Mouse (Mus musculus) liver, embryonic 14.5 days (tissue): ENCODE results near the gene Rpl13. TPM values are rescaled to one million over a fixed set of nuclear protein-coding genes. Genes with fewer than 3 reads are reported as not detected.

Source experiments
- ATAC-seq: fragments of 200-750 bp; cut with Nextera tagmentation; 2 replicates; pipeline ENCODE4 v1.8.0; 2017; ENCODE audit warnings: moderate number of reproducible peaks, mild to moderate bottlenecking, moderate library complexity; ENCODE audit not compliant: insufficient read depth
- DNase-seq, 3 experiments: peaks; one replicate each; pipeline ENCODE4 v3.0.0-alpha.2; 2012 to 2013; ENCODE audit warnings: low read depth in 3 of 3, low spot score in 3 of 3
- H3K27ac ChIP-seq: fragments of 300-500 bp; sonication (generic); 2 replicates; pipeline ENCODE4 v1.5.1; 2014; ENCODE audit warnings: moderate library complexity, mild to moderate bottlenecking, control low read depth, inconsistent platforms
- H3K27me3 ChIP-seq: fragments of 300-500 bp; sonication (generic); 2 replicates; pipeline ENCODE4 v1.6.1; 2014; ENCODE audit warnings: mild to moderate bottlenecking, low read length, moderate library complexity; ENCODE audit not compliant: control insufficient read depth, insufficient read depth
- H3K36me3 ChIP-seq: fragments of 300-500 bp; sonication (generic); replicated peaks from 2 replicates; pipeline ENCODE4 v1.6.1; 2014; ENCODE audit warnings: low read depth; ENCODE audit not compliant: control insufficient read depth, insufficient read depth
- H3K4me1 ChIP-seq, 2 experiments: fragments of 200-500 bp in 1 of 2; fragments of 300-500 bp in 1 of 2; sonication (generic) in 1 of 2; replicated peaks; 2 replicates each; pipeline ENCODE4 v1.6.1; 2012 to 2014; ENCODE audit warnings: antibody characterized with exemption in 1 of 2, inconsistent platforms in 1 of 2, low read length in 1 of 2; ENCODE audit not compliant: control insufficient read depth in 2 of 2, insufficient read depth in 2 of 2
- H3K4me2 ChIP-seq: fragments of 300-500 bp; sonication (generic); 2 replicates; pipeline ENCODE4 v1.6.1; 2014; ENCODE audit warnings: low read depth, mild to moderate bottlenecking, control low read depth, moderate library complexity
- H3K4me3 ChIP-seq, 2 experiments: fragments of 200-500 bp in 1 of 2; fragments of 300-500 bp in 1 of 2; sonication (generic) in 1 of 2; 2 replicates each; pipeline ENCODE4 v1.5.1; 2012 to 2014; ENCODE audit warnings: low read depth in 2 of 2, low read length in 2 of 2, mild to moderate bottlenecking in 2 of 2, control low read depth in 1 of 2, inconsistent platforms in 1 of 2, moderate library complexity in 1 of 2; ENCODE audit not compliant: insufficient read depth in 1 of 2
- H3K9ac ChIP-seq: fragments of 300-500 bp; sonication (generic); replicated peaks from 2 replicates; pipeline ENCODE4 v1.6.1; 2014; ENCODE audit warnings: mild to moderate bottlenecking, control low read depth, moderate library complexity
- H3K9me3 ChIP-seq: fragments of 300-500 bp; sonication (generic); 2 replicates; pipeline ENCODE4 v1.6.1; 2016; ENCODE audit warnings: low read length, mixed read lengths; ENCODE audit not compliant: control insufficient read depth
- CTCF ChIP-seq: IDR thresholded peaks from 2 replicates; pipeline ENCODE4 v1.5.1; 2016; ENCODE audit warnings: antibody characterized with exemption, low read depth, control low read depth
- EP300 ChIP-seq: IDR thresholded peaks from 2 replicates; pipeline ENCODE4 v1.6.1; 2016; ENCODE audit warnings: antibody characterized with exemption, low read depth
- WGBS: fragments of 180-500 bp; shearing (Covaris S2); extraction: QIAGEN DNeasy Blood & Tissue Kit; methylation state at CpG from one replicate; pipeline ENCODE4 v1.1.7; 2014; ENCODE audit not compliant: insufficient replicate concordance; 5-methylcytosine and 5-hydroxymethylcytosine counted together
- polyA plus RNA-seq, 2 experiments: library from polyadenylated mRNA; depleted of rRNA in 1 of 2; stranded (reverse) in 1 of 2; unstranded in 1 of 2; fragments of >200 nt; fragmentation: Nextera tagmentation in 1 of 2; extraction: Ambion mirVana in 1 of 2; gene quantifications; 2 replicates each; pipeline versions ENCODE4 v1.2.1 to v1.2.3; 2012 to 2014

Rpl13 gene
- polyA plus RNA-seq (2012; rRNA removed) (1,340 and 1,385 TPM in 2 replicates), polyA plus RNA-seq (2014; fragmentation: Nextera tagmentation; extraction: Ambion mirVana) (1,145 and 1,179 TPM in 2 replicates)

DNA sequence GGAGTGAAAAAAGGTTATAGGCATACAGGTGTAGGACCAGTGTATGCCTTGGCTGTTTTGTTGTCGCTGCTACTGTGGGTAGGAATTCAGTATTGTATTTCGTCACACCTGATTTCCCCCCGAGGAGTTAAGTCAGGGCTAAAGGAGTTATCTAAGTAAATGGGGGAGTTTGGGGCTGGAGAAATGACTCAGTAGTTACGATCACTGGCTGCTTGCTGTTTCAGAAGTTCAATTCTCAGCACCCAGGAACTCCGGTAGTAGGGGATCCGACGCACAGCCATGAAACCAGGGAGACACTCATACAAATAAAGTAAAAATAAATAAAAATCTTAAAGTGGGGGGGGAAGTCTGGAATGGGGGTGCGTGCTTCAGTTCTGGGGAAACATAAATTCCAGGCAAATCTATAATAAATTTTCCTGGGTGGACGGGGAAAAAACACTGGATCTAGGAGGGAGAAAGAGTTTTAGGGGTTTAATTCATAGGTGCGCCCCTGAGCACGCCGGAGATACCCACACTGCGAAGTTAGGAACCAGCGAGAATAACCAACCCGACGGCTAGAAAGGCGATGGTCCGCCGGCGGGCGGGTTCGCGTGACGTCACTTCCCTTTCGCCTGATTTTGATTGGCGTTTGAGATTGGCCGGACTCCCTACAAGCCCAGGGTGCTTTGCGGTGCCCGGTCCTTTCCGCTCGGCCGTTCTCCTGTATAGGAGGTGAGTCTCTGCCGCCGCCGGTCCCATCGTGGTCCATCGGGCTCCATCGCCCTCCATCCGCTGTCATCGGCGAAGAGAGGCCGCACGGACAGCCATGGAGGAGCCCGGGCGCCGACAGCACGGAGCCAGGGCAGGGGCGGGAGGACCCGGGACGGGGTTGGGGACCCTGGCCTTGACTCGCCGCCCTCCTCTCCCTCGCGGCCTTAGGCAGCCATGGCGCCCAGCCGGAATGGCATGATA is at the start of gene Rpl13:
TSS of gene Rpl13 (plus strand) at position 616 of the 951 bp plus-strand sequence.
- peak within 1 kb of the TSS; percentile 94 for H3K9ac ChIP-seq
- H3K36me3 ChIP-seq: peaks cover 25% of the 10 kb centered on the region
- no peak for TF ChIP-seq CTCF
- TF ChIP-seq EP300: peak; percentile 6; the same call in 1 of the 2 replicates
- H3K27ac ChIP-seq: peak within 1 kb of the TSS; percentile 75
- peak; percentile 89 to 92 (median 92) for DNase-seq
- peak; percentile 93 for ATAC-seq
- peaks cover 4 to 6% of the 10 kb centered on the region in 2 experiments for H3K4me1 ChIP-seq
- peak within 1 kb of the TSS; percentile 97 for H3K4me2 ChIP-seq
- no peaks in the 10 kb centered on the region for H3K9me3 ChIP-seq
- under 1% methylated on average over 56 of the region's 56 CpGs for WGBS
- no peaks in the 10 kb centered on the region for H3K27me3 ChIP-seq
- H3K4me3 ChIP-seq: peak within 1 kb of the TSS; percentile 79 to 85

DNA sequence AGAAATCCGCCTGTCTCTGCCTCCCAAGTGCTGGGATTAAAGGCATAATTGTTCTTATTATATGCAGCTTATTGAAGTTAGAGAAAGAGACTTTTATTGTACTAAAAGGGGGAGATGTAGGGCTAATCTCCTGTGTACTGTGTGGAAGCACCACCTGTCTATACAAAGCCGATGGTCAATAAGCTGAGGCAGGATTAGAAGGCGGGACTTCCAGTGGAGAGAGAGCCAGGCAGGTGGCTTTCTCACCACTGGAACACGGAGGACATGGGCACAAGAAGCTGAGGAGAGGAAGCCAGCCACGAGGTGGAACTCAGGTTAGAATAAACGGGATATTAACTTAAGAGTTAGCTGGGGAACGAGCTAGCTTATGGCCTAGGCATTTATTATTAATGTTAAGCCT is 39.4 kb upstream of the Rpl13 start, which contains the start of gene Spg7:
TSS of gene Spg7 (plus strand) at position 222 of the 400 bp plus-strand sequence.
- H3K27ac ChIP-seq: no peak within 1 kb of the TSS
- TF ChIP-seq CTCF (no peak), EP300 (no peak)
- 68% methylated on average over 7 of the region's 7 CpGs for WGBS
- no peak within 1 kb of the TSS for H3K9ac ChIP-seq
- DNase-seq (no peak), ATAC-seq (no peak)
- H3K4me3 ChIP-seq: no peak within 1 kb of the TSS
- no peaks in the 10 kb centered on the region for H3K9me3 ChIP-seq
- peaks cover 12 to 19% of the 10 kb centered on the region in 2 experiments for H3K4me1 ChIP-seq
- H3K27me3 ChIP-seq: no peaks in the 10 kb centered on the region
- peaks cover 6% of the 10 kb centered on the region for H3K36me3 ChIP-seq
- no peak within 1 kb of the TSS; the same call in 1 of the 2 replicates for H3K4me2 ChIP-seq

DNA sequence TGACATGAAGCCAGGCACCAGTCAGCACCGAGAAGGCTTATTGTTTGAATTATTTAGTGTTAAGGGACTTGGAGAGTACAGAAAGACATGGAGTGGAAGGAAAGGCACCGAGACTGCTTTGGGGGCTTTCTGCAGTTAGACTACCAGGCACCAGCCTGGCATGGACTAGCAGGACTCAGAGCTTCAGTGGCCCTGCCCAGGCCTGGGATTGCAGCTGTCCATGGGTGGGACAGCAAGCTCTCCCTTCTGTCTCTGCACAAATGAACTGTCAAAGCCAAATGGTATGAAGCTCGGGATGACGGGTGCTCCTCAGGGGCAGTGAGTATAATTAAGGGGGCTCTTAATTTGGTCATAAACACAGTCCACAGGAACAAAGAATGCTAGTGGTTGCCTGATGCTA is 38.1 kb upstream of the Rpl13 start:
- Histone ChIP-seq H3K27me3 (no peaks in the 10 kb centered on the region), H3K36me3 (peaks cover 6% of the 10 kb centered on the region), H3K9me3 (no peaks in the 10 kb centered on the region), H3K4me1 (peaks cover 12 to 19% of the 10 kb centered on the region in 2 experiments), H3K9ac (peak overlapping the region; percentile 97), H3K4me3 (peak overlapping the region; percentile 76 to 96), H3K27ac (peak overlapping the region; percentile 92), H3K4me2 (peak overlapping the region; percentile 85)
- no peak for TF ChIP-seq EP300
- TF ChIP-seq CTCF: no peak
- WGBS: 82% methylated on average over 4 of the region's 4 CpGs
- no peak for ATAC-seq
- DNase-seq: no peak

DNA sequence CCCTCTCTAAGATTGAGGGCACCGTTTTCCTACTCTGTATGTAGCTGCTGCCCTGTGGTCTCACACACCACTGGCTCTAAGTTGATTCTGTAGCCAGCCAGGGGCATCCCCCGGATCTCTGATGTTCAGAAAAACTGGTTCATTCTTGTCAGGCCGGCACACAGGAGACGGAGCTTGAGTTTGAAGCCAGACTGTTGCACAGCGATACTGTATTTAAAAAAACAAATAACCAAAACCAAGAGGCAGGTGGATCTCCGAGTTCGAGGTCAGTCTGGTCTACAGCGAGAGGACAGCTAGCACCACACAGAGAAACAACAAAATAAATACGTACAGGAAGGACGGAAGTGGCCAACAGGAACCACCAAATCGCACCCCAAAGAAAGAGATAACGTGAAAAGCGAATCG is 37.3 kb upstream of the Rpl13 start:
- under 1% methylated on average over 14 of the region's 14 CpGs for WGBS

More for the DNA sequence above, 37.3 kb upstream of the Rpl13 start:
- no peaks in the 10 kb centered on the region for H3K27me3 ChIP-seq
- H3K27ac ChIP-seq: peak overlapping the region; percentile 92
- H3K4me2 ChIP-seq: peak overlapping the region; percentile 85
- peak in 1 of 3 experiments; percentile 33 for DNase-seq
- peak overlapping the region; percentile 97 for H3K9ac ChIP-seq
- H3K9me3 ChIP-seq: no peaks in the 10 kb centered on the region
- peaks cover 6% of the 10 kb centered on the region for H3K36me3 ChIP-seq
- ATAC-seq: peak; percentile 23
- TF ChIP-seq CTCF (no peak), EP300 (peak; percentile 22; the same call in 1 of the 2 replicates)
- H3K4me1 ChIP-seq: peaks cover 12 to 19% of the 10 kb centered on the region in 2 experiments
- peak overlapping the region; percentile 76 to 96 for H3K4me3 ChIP-seq
